Mouse (Mus musculus) C2C12 (cell line): ENCODE results near the gene Bsg. TPM values are rescaled to one million over a fixed set of nuclear protein-coding genes. Genes with fewer than 3 reads are reported as not detected.
A peak's percentile ranks its signal among the peaks of the same experiment; 100 is the strongest.

ENCODE experiments used
- H3K27me3 ChIP-seq: one replicate; pipeline ENCODE4 v1.6.1; 2011; ENCODE audit not compliant: control insufficient read depth, insufficient read depth, insufficient read length
- H3K36me3 ChIP-seq: one replicate; pipeline ENCODE4 v1.6.1; 2011; ENCODE audit not compliant: control insufficient read depth, insufficient read depth
- H3K4me3 ChIP-seq: one replicate; pipeline ENCODE4 v1.5.1; 2011; ENCODE audit warnings: mild to moderate bottlenecking, control low read depth; ENCODE audit not compliant: poor library complexity, insufficient read depth, severe bottlenecking
- H3K79me2 ChIP-seq: one replicate; pipeline ENCODE4 v1.6.1; 2011; ENCODE audit not compliant: control insufficient read depth, insufficient read depth
- H3K79me3 ChIP-seq: one replicate; pipeline ENCODE4 v1.6.1; 2011; ENCODE audit warnings: low read depth, control low read depth
- H3ac ChIP-seq: one replicate; pipeline ENCODE3; 2011; ENCODE audit warnings: low read depth; ENCODE audit not compliant: control insufficient read depth, insufficient read length
- CEBPB ChIP-seq: IDR thresholded peaks from one replicate; pipeline ENCODE4 v1.6.1; 2011; ENCODE audit warnings: low read depth, mild to moderate bottlenecking, control low read depth, moderate library complexity
- CTCF ChIP-seq: IDR thresholded peaks from one replicate; pipeline ENCODE4 v1.5.1; 2011; ENCODE audit not compliant: control insufficient read depth, insufficient read depth, insufficient read length
- FOSL1 ChIP-seq: IDR thresholded peaks from one replicate; pipeline ENCODE4 v1.8.0; 2011; ENCODE audit warnings: mild to moderate bottlenecking, low read length; ENCODE audit not compliant: poor library complexity, insufficient read depth, severe bottlenecking
- MAX ChIP-seq: IDR thresholded peaks from one replicate; pipeline ENCODE4 v1.6.1; 2011; ENCODE audit warnings: mild to moderate bottlenecking, control low read depth
- MYOD1 ChIP-seq: IDR thresholded peaks from one replicate; pipeline ENCODE4 v1.6.1; 2011; ENCODE audit warnings: low read depth; ENCODE audit not compliant: control insufficient read depth, insufficient read length
- MYOG ChIP-seq: IDR thresholded peaks from one replicate; pipeline ENCODE4 v1.6.1; 2011; ENCODE audit not compliant: control insufficient read depth, insufficient read length; ENCODE audit errors: extremely low read depth
- USF1 ChIP-seq: IDR thresholded peaks from one replicate; pipeline ENCODE4 v1.6.1; 2011; ENCODE audit warnings: low read depth, mild to moderate bottlenecking, control low read depth, moderate library complexity
- polyA plus RNA-seq: library from polyadenylated mRNA; unstranded; fragments of >200 nt; fragmentation: generic; extraction: Trizol; gene quantifications from one replicate; pipeline ENCODE4 v1.2.1, GENCODE M21; 2012; ENCODE audit warnings: missing spikeins

Bsg gene
- polyA plus RNA-seq, 1 experiment, result 749 TPM

- Histone ChIP-seq H3K79me3 (no peaks in the 10 kb centered on the region), H3ac (no peak overlapping the region), H3K36me3 (peaks cover 7% of the 10 kb centered on the region), H3K4me3 (no peak overlapping the region), H3K79me2 (no peaks in the 10 kb centered on the region), H3K27me3 (no peaks in the 10 kb centered on the region)
- no peak for TF ChIP-seq FOSL1
- no peak for TF ChIP-seq CTCF
- TF ChIP-seq MAX, result no peak
- no peak for TF ChIP-seq MYOG
- no peak for TF ChIP-seq MYOD1
Observed at GRCm38 (mm10) chr10:79693580-79694378, 10.5 kb upstream of the Bsg start.

GRCm38 (mm10) chr10:79694379-79694655 is 10.0 kb upstream of the Bsg start:
- Histone ChIP-seq H3K36me3 (peaks cover 2% of the 10 kb centered on the region), H3ac (no peak overlapping the region), H3K79me3 (no peaks in the 10 kb centered on the region), H3K79me2 (no peaks in the 10 kb centered on the region), H3K27me3 (no peaks in the 10 kb centered on the region), H3K4me3 (no peak overlapping the region)
- no peak for TF ChIP-seq MYOG
- TF ChIP-seq USF1, result no peak

DNA sequence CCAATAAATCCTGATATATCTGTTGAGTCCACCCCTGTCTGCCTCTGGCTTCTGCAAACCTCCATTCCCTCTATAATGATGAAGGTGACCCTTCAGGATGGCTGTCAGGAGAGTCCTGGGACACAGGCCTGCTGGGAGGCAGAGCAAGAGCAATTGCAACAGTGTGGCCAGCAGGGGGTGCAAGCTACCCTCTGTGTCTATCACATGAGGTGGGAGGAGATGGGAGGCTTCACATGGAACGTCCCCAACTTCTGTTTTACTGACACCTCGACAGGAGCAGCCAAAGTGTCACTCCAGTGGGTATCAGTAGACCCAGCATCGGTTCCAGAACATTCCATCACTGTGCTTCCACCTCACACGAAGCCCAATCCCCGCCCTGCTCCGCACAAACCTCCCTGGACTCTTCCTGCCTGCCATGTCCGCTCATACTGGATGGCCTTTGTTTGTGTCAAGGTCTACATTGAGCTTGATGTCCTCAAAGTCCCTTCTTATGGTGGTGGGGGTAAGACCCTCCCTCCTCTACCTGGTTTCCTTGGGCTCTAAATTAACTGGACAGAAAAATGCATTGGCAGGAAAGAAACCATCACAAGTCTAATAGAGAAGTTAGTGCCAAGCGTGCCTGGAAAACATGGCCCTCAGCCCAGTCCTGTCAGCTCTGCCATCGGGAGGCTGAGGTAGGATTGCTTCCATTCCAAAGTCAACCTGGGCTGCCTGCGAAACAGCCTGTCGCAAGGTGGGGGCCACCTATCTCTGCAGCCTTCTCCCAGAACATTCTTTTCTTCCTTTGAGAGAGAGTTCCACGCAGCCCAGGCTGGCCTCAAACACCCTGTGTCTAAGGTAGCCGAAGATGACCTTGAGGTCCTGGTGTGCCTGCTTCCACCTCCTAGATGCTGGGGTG is 8.8 kb upstream of the Bsg start:
- Histone ChIP-seq H3ac (no peak overlapping the region), H3K4me3 (no peak overlapping the region), H3K79me3 (no peaks in the 10 kb centered on the region), H3K79me2 (no peaks in the 10 kb centered on the region), H3K36me3 (no peaks in the 10 kb centered on the region), H3K27me3 (no peaks in the 10 kb centered on the region)
- TF ChIP-seq CTCF, result peak; percentile 94
- no peak for TF ChIP-seq MYOD1
- TF ChIP-seq USF1, result no peak

DNA sequence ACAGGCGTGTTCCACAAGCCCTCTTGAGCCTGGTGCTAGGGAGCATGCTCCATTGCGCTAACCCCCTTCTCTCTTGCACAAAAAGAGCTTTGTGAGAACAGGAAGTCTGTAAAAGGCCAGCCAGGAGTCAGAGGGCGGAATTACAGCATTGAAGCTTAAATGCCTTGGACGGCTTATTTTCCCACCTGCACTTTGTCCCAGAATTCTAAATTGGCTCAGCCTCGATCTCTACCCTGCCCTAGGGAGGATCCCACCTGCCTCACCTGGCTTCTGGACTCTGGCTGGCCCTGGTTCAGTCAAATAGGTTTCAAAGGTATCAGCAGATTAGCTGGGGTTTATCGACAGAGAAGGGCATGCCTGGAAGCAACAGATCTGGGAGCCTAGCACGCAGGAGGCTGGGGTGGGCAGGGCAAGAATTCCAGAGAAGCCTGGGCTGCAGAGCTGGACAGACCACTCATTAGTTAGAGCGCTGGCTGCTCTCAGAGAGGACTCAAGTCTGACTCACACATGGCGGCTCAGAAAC is 8.1 kb upstream of the Bsg start:
- TF ChIP-seq MYOD1 (no peak), CTCF (no peak), FOSL1 (no peak), CEBPB (no peak), MYOG (no peak), MAX (no peak), USF1 (no peak)
- Histone ChIP-seq H3K79me2 (no peaks in the 10 kb centered on the region), H3K36me3 (no peaks in the 10 kb centered on the region), H3ac (no peak overlapping the region), H3K27me3 (no peaks in the 10 kb centered on the region), H3K79me3 (no peaks in the 10 kb centered on the region), H3K4me3 (no peak overlapping the region)

- no peaks in the 10 kb centered on the region for H3K36me3 ChIP-seq
- no peaks in the 10 kb centered on the region for H3K79me2 ChIP-seq
- no peak for TF ChIP-seq FOSL1
- no peaks in the 10 kb centered on the region for H3K79me3 ChIP-seq
- no peak overlapping the region for H3K4me3 ChIP-seq
- H3ac ChIP-seq, result no peak overlapping the region
- no peaks in the 10 kb centered on the region for H3K27me3 ChIP-seq
Observed at GRCm38 (mm10) chr10:79697916-79698315, 6.4 kb upstream of the Bsg start.

DNA sequence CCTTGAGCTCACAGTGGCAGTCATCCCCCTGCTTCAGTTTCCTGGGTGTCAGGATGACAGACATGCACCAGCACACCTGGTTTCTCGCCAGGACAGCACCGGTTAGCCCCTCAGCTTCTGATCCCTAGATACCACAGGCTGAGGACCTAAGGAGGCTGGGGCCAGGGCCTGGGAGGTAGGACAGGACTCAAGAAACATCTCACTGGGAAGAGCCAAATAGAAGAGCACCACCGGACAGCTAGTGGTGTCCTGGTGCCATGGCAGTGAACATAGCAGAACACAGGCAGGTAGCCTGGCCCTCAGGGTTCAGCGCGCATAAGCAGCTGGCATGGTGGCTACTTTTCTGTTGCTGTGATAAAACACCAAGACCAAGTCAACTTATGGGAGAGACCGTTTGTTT is 5.8 kb upstream of the Bsg start:
- Histone ChIP-seq H3K4me3 (no peak overlapping the region), H3K36me3 (no peaks in the 10 kb centered on the region), H3K79me2 (no peaks in the 10 kb centered on the region), H3K27me3 (no peaks in the 10 kb centered on the region), H3ac (no peak overlapping the region), H3K79me3 (no peaks in the 10 kb centered on the region)
- TF ChIP-seq FOSL1 (no peak), CEBPB (no peak), MYOG (no peak), MAX (no peak)
